Mouse (Mus musculus) thymus, adult 18-20 months (tissue): ENCODE measurements around the gene Far1.
A peak's percentile ranks its signal among the peaks of the same experiment; 100 is the strongest.

Source experiments
- DNase-seq, 2 experiments: peaks; one replicate each; pipeline ENCODE4 v3.0.0; 2022; ENCODE audit warnings: mixed read lengths in 2 of 2

The Far1 gene

DNA sequence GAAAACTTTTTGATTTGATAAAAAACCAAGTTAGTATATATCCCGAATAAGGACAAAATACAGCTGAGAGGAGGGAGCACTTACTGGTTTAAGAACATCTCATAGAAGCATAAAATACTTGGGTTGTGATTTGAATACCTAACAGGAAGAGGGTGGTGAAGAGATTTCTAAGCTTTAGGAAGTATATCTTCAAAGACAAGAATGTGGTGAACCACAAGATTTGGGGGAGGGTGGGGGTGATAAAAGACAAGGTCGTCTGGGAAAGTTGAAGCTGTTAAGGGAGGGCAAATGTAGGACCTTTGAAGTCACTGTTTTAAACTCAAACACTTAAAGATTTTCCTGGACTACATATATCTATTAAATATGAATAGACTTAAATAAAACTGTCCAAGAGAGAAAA is 59.1 kb downstream of the Far1 start:
- no peak for DNase-seq

DNA sequence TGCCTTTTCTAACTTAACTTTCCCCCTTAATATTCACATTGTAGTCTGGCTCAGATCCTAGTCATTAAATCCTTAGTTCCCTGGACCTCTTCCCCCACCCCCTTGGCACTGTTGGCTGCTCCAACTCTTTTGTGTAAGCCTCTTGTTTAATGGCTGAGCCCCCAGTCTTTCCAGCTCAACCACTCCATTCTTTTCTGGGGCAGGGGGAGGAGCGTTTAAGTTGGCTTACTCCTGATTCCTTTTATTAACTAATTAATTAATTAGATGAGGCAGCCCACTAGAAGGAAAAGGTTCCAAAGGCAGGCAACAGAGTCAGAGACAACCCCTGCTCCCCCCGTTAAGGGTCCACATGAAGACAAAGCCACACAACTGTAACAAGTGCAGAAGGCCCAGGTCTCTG is 68.5 kb downstream of the Far1 start:
- no peak for DNase-seq

DNA sequence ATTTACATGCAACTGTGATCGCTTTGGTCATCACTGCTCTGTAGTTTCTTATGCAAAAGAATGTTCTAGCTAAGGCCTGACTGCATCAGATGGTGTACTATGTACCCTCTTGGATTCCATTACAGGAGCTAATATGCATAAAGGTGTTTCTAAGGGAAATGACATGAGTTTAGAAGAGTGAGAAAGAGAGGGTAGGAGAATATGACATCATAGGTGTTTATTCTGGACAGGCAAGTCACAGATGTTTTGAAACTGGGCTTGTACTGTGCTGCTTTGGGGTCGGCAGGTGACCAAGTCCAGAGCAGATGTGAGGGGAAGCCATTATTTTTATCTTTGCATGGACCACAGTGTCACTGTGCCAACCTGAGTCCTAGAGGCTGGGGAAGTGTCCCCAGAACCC is 75.6 kb downstream of the Far1 start:
- no peak for DNase-seq

DNA sequence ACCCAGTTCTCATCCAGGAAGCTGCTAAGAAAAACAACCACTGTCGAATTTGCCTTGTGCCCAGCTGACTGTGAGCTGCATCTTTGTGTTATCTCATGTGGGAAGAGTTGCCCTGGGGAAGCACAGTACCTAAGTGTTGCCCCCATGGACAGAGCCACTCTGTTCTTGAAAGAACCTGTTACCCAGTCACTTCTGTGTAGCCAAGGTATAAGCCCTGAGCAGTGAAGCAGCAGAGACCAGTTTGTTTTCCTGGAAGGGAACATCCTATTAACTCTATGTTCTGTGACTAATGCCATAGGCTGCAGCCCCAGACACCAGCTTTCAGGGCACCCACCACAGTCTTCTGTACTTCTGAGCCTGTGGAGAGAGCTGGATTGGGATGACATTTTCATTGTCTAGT is 76.7 kb downstream of the Far1 start:
- no peak for DNase-seq

DNA sequence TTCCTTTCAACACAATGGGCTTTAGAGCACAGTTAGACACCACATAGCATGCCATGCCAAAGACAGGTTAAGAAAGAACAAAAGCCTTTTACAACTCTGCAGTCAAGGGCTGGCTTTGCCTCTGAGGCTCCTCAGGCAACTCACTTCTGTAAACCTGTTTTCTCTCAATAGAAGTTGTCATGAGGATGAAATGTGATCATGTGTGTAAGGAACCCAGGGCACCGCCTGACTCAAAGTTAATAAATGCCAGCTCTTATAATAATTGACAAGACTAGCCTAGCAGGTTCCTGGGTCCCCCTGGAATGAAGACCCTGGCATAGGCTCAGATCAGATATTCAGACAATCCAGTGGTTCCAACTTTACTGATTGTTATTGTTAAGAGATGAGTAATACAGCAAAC is 77.5 kb downstream of the Far1 start:
- DNase-seq: no peak

DNA sequence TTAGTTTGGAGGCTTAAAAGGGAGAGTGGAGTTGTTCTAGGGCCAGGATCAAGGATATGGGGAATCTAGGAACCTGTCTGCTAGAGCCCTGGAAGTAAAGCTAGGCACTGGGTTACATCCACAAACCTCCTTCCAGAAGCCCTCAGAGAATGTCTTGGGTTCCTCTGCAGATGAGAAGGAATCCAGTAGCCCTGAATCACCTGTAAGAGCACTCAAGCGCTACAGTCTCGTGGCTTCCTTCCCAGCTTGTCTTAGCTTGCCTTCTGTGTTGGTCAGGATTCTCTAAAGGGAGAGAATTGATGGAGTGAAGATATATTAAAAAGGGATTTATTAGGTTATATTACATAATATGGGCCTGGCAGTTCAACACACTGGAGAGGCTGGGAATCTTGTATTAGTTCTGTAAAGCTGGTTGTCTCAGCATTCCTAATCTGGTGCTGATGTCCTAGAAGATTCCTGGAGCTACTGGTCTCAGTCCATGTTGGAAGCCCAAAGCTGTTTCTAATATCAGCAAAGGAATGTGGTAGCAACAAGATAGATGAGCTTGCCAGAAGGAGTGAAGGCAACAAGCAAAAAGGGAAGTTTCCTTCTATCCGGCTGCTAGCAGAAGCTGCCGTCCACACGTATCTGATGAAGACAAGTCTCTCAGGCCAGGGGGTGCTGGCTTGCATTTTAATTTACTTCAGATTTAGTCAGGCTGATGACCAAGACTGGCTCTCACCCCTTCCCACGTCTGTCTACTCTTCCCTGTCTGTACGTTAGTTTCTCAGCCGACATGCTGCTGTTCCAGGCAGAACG is 78.1 kb downstream of the Far1 start:
- DNase-seq: no peak

DNA sequence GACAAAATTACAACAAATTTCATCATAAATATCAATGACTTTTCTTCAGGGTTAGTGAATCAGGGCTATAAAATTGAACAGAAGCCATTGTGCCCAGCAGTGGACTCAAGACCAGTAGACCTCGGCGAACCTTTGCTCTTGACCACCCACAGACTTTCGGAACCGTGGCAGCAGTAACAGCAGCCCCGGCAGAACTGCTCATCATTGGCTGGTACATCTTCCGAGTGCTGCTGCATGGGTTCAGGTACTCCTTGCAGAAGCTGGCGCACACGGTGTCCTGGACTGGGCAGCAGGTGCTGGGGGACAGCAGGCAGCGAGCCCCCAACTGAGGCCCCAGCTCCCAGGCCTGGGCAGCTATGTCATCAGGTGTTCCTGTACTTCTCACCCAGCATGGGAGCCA is 79.1 kb downstream of the Far1 start:
- no peak for DNase-seq

DNA sequence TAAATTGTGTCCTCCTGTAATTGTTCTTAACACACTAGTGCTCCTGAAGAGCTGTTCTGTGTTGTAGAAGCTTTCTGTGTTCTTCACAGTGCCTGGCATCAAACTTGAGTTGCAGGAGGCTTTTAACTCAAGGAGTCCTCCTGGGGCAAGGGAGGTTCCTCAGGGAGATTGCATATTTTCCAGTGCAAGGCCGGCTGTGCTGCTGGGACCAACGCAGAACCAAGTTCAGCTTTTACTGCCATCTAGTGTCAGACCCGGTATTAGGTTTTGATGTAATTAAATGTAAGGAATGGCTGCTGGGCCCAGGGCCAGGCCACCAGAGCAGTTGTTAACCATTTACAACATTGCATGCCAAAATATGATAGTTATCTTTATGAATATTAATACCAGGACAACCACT is 80.7 kb downstream of the Far1 start:
- DNase-seq: no peak

DNA sequence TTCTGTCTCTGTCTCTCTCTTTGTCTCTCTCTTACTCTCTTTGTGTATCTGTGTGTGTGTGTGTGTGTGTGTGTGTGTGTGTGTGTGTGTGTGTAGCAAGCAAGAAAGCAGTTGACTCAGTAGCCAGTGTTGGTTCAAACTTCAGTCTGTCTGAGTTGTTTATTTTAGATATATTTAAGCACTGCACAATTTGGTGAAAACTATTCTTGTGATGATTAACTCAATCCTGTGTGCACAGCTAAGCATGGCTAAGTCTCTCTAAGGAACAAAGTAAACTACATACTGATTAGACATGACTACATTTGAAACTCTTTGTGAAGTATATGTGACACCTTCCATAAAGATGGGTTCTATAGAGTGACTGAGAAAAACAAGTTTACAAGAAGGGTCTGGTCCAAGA is 83.6 kb downstream of the Far1 start:
- no peak for DNase-seq

DNA sequence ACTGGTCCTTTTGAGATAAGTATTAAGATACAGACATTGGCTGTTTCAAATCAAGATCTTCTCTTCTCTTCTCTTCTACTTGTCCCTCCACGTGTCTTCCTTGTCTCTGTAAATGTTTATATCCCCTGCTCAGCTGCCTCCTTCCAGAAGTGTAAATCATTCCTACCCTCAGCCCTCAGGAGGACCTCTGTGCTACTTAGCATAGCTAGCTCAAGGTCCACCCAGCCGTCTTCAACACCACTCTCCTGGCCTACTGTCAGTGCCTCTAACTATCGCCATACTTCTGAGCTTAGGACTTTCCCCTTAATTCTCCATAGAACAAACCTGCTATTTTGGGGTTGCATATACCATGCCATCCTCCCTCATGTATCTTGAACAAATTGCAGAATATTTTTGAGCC is 88.2 kb downstream of the Far1 start:
- DNase-seq: no peak

DNA sequence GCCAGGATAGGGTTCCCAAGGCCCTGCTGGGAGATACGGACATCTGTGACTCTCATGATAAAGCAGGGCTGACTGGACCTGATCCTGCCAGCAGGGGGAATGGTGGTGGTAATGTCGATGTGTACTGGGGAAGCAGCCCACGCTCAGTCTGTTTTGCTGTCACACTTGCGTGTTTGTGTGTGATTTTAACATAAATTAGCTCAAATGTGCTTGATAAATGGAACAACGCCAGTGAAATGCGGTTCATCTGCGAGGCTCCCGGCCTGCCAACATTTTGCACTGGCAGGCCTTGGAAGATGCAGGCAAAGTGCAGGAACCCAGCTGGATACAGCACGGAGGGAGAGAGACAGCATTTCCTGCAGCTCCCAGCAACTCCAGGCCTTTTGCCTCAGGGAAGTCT is 94.3 kb downstream of the Far1 start:
- no peak for DNase-seq

DNA sequence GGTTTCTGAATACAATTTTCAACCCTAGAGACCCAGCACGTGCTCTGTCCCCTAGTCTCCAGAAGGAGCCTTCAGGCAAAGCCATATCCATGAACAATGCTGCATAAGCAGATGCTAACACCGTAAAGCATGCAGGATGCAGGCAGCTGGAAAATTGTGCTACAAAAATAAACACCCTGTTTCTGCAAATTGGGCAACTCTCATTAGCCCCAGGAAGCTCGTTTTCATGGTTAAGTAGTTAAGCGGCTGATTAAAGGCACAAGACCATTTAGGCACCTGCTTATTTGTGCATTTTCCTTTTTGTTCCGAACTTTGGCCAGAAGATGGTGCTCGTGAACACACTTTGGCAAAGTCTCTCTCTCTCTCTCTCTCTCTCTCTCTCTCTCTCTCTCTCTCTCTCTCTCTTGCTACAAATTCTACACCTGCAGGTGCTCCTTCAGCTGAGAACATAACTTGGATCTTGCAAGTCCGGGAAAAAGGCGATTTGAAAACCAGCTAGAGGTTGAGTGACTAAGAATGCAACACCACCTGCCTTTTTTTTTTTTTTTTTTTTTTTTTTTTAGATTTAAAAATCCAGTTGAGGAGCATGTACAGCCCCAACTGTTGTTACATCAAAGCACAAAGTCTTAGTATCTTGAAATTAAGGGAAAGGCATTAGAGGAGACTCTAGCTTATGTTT is 95.5 kb downstream of the Far1 start:
- peak in 1 of 2 experiments; percentile 13 for DNase-seq

DNA sequence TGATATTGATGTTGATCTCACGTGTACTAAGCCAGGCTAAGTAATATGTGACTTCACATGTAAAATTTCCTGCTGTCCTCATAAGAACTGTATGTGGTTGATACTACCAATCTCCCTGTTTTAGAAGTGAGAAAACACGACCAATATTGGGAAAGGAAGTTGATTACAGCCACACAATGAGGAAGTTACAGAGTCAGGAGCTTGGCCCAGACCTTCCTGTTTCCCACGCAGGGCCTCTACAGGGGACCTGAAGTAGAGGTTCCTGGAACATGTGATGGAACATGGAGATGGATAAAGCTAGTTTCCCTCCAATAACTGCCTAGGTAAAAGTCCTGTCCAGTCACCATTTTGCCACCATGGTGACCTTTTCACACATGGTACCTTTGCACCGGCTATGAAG is 99.0 kb downstream of the Far1 start:
- no peak for DNase-seq

DNA sequence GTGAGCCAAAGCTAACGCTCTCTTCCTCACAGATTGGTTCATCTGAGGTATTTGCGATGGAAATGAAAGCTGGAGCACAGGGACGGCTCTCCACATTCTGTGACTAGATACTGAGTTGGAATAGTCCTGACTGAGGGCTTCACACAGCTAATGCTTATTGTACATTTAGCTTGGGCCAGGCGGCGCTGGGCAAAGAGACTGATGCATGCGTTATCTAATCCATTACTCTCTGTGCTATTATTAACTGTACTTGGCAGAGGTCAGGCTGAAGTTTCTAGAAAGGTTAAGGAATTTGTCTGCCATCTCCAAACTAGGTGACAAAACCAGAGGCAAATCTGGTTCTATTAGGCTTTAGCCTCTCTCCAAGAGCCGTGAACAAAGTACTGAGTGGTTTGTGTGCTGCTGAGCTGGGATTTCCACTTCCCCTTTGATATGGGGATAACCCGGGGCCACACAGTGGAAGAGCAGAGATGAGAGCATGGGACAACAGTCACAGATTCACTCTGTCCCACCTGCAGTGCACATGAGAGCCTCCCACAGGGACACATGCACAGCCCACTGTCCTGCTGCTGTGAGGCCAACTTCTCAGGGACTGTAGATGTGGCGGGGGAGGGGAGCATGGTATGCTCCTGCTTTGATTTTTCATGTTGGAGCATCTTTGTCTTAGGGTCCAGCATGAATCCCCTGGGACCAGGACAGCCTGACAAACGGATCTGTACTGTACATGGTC is 100.7 kb downstream of the Far1 start:
- DNase-seq: no peak

DNA sequence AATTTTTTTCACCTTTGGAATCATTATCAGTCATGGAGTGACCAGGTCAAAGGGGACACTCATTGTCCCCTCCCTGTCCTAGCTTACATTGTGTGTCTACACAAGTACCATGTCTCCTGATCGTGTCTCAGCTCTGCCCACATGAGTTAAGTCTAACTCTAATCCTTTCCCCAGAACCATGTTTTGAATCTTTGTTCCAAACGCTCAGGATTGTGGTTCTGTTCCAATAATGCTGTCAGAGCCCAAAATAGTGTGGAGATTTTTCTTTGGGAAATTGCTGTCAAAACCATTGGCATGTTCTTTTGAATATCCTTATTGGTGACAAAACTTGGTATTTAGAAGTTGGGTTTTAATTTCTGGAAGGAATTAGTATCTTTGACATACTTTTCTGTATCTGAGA is 105.5 kb downstream of the Far1 start:
- no peak for DNase-seq

DNA sequence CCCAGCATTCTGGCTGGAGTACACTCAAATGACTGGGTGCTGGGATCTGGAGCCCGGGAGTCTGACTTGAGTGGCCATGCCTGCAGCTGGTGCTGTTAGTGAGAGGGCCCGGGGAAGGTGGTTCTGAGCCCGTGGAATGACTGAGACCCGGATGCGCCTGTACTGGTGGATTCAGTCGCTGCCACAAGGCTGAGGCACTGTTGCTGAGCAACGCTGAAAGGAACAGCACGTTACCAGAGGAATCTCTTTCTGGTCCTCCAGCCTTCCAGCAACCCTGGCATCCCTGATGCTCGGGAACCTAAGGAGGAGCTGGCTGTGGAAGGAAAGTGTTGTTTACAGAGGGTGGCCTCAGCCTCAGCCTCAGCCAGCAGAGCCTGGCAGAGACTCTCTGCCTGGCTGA is 106.1 kb downstream of the Far1 start:
- DNase-seq: no peak
